Mouse (Mus musculus): ENCODE measurements at regions not wholly inside any gene's neighbourhood (a gene's known extent, or its start where the extent isn't known, plus 50 kb on each side); places are given as distances from the start of the nearest gene placed in this dataset.

DNA sequence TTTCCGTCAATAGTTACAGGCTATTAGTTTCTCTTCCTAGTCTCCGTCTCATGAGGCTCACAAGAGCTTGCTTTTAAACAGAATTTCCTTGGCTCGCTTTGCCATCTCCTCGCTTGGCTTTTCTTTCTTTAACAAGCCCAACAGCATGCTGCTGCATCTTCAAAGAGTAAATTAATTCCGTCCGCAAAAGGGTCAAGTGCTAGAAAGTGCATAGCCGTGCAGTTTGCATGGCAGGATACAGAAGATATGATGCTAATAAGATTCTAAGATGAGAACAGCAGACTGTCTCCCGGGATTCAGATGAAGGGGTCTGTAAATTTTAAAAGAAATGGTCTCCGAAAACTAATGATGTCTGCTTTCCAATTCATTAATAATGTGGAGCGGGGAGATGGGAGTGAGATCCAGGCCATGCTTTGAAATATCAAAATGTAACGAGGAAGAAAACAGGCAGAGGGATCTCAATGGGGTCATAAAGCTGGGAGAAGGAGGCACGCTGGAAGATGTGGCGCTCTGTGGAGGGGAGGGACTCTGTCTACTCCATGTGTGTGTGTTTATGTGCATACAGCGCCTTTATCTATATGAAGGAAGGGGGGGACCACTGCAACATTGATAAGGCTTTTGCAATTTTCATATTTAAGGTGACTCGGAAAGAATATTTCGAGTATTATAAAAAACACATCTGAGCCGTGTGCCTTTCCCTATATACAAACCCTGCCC is 183.0 kb upstream of the Pmfbp1 start:
- no peaks in the 10 kb centered on the region for H3K36me3 ChIP-seq (ENCODE audit: control insufficient read depth, insufficient read depth, low read length)
- no peaks in the 10 kb centered on the region for H3K27me3 ChIP-seq (ENCODE audit: control insufficient read depth, insufficient read depth, low read length)
- H3K4me1 ChIP-seq (ENCODE audit: control insufficient read depth, insufficient read depth, low read length) = no peaks in the 10 kb centered on the region
- no peak overlapping the region for H3K27ac ChIP-seq (ENCODE audit: control insufficient read depth, insufficient read depth, low read depth, low read length)
- TF ChIP-seq POLR2A (IDR thresholded peaks at IDR 0.05; ENCODE audit: control insufficient read depth, low read depth, low read length) (no peak), CTCF (IDR thresholded peaks at IDR 0.05; ENCODE audit: control insufficient read depth, insufficient read depth, insufficient replicate concordance, low read depth, low read length) (no peak)
- no peak overlapping the region for H3K4me3 ChIP-seq (ENCODE audit: control insufficient read depth, low read depth, low read length)

- no peak for TF ChIP-seq CTCF (IDR thresholded peaks at IDR 0.05; ENCODE audit: control insufficient read depth, insufficient read depth, insufficient replicate concordance, low read depth, low read length)
- H3K36me3 ChIP-seq (ENCODE audit: control insufficient read depth, insufficient read depth, low read length) = no peaks in the 10 kb centered on the region
- no peak overlapping the region for H3K27ac ChIP-seq (ENCODE audit: control insufficient read depth, insufficient read depth, low read depth, low read length)
- H3K4me1 ChIP-seq (ENCODE audit: control insufficient read depth, insufficient read depth, low read length) = no peaks in the 10 kb centered on the region
- H3K4me3 ChIP-seq (ENCODE audit: control insufficient read depth, low read depth, low read length) = no peak overlapping the region
- no peaks in the 10 kb centered on the region for H3K27me3 ChIP-seq (ENCODE audit: control insufficient read depth, insufficient read depth, low read length)
Measured at GRCm38 (mm10) chr8:109311484-109312210, 182.2 kb upstream of the Pmfbp1 start.

DNA sequence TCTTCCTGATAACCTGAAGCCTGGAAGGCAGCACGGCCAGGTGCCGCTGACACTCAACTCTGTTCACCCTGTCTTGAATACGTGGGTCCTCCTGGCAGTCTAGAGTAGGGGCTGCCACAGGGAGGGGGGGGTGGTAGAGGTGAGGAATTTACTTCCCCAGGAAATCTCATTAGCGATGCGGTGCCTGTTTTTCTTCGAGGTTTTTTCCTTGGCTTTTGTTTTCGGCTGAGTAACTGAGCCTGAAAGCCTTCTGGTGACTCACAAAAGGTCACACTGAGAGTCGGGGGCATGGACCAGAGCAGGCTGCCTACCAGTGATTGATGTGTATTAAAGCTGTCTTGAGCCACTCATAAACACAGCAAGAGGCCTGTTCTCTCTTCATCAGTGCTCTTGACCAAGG is 181.1 kb upstream of the Pmfbp1 start:
- TF ChIP-seq CTCF (IDR thresholded peaks at IDR 0.05; ENCODE audit: control insufficient read depth, insufficient read depth, insufficient replicate concordance, low read depth, low read length) (no peak), POLR2A (IDR thresholded peaks at IDR 0.05; ENCODE audit: control insufficient read depth, low read depth, low read length) (no peak)
- Histone ChIP-seq H3K4me3 (ENCODE audit: control insufficient read depth, low read depth, low read length) (no peak overlapping the region), H3K4me1 (ENCODE audit: control insufficient read depth, insufficient read depth, low read length) (no peaks in the 10 kb centered on the region), H3K27ac (ENCODE audit: control insufficient read depth, insufficient read depth, low read depth, low read length) (no peak overlapping the region), H3K27me3 (ENCODE audit: control insufficient read depth, insufficient read depth, low read length) (no peaks in the 10 kb centered on the region), H3K36me3 (ENCODE audit: control insufficient read depth, insufficient read depth, low read length) (no peaks in the 10 kb centered on the region)

DNA sequence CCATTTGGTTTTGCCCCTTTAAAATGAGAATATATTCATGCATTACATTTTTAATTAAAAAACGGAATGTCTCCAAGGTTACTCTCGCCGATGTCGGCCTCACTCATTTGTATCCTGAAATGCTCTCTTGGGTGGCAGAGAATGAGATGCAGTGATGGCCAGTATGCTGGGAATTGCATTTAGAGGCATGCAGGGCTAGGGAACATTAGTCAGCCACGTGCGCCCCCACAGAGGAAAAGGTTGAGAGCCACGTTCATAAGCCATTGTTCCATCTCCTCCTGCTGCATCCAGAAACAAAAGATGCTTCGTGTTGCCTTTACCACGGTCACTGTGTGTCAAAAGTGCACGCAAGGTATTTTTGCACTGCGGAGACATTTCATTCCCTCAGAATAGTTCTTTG is 172.9 kb upstream of the Pmfbp1 start:
- TF ChIP-seq POLR2A (IDR thresholded peaks at IDR 0.05; ENCODE audit: control insufficient read depth, low read depth, low read length) (no peak), CTCF (IDR thresholded peaks at IDR 0.05; ENCODE audit: control insufficient read depth, insufficient read depth, insufficient replicate concordance, low read depth, low read length) (no peak)
- Histone ChIP-seq H3K27ac (ENCODE audit: control insufficient read depth, insufficient read depth, low read depth, low read length) (no peak overlapping the region), H3K4me3 (ENCODE audit: control insufficient read depth, low read depth, low read length) (no peak overlapping the region), H3K36me3 (ENCODE audit: control insufficient read depth, insufficient read depth, low read length) (no peaks in the 10 kb centered on the region), H3K27me3 (ENCODE audit: control insufficient read depth, insufficient read depth, low read length) (no peaks in the 10 kb centered on the region), H3K4me1 (ENCODE audit: control insufficient read depth, insufficient read depth, low read length) (no peaks in the 10 kb centered on the region)

GRCm38 (mm10) chr8:109323351-109323750 is 170.5 kb upstream of the Pmfbp1 start:
- Histone ChIP-seq H3K4me3 (ENCODE audit: control insufficient read depth, low read depth, low read length) (no peak overlapping the region), H3K4me1 (ENCODE audit: control insufficient read depth, insufficient read depth, low read length) (no peaks in the 10 kb centered on the region), H3K27me3 (ENCODE audit: control insufficient read depth, insufficient read depth, low read length) (no peaks in the 10 kb centered on the region), H3K36me3 (ENCODE audit: control insufficient read depth, insufficient read depth, low read length) (no peaks in the 10 kb centered on the region), H3K27ac (ENCODE audit: control insufficient read depth, insufficient read depth, low read depth, low read length) (no peak overlapping the region)
- TF ChIP-seq POLR2A (IDR thresholded peaks at IDR 0.05; ENCODE audit: control insufficient read depth, low read depth, low read length) = no peak
- no peak for TF ChIP-seq CTCF (IDR thresholded peaks at IDR 0.05; ENCODE audit: control insufficient read depth, insufficient read depth, insufficient replicate concordance, low read depth, low read length)

GRCm38 (mm10) chr8:109324241-109324640 is 169.6 kb upstream of the Pmfbp1 start:
- Histone ChIP-seq H3K4me3 (ENCODE audit: control insufficient read depth, low read depth, low read length) (no peak overlapping the region), H3K36me3 (ENCODE audit: control insufficient read depth, insufficient read depth, low read length) (no peaks in the 10 kb centered on the region), H3K27me3 (ENCODE audit: control insufficient read depth, insufficient read depth, low read length) (no peaks in the 10 kb centered on the region), H3K4me1 (ENCODE audit: control insufficient read depth, insufficient read depth, low read length) (no peaks in the 10 kb centered on the region), H3K27ac (ENCODE audit: control insufficient read depth, insufficient read depth, low read depth, low read length) (no peak overlapping the region)
- TF ChIP-seq POLR2A (IDR thresholded peaks at IDR 0.05; ENCODE audit: control insufficient read depth, low read depth, low read length) (no peak), CTCF (IDR thresholded peaks at IDR 0.05; ENCODE audit: control insufficient read depth, insufficient read depth, insufficient replicate concordance, low read depth, low read length) (no peak)

DNA sequence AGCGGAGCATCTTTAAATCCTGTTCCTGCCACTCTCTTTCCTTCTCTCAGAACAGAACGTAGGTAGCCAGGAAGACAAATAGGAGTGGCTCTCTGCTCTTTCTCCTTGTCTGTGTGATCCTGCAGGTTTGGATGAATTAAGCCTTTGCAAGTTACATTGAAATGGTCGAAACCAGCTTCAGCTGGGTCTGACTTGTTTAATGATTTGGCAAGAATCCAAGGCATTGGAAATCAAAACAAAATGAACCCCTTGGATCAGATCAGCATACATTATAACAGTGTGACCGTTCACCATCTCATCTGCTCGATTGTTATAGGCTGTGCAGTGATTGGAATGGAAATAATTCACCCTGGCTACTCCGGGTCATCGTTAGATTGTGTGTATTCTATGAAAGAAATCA is 157.6 kb upstream of the Pmfbp1 start:
- Histone ChIP-seq H3K36me3 (ENCODE audit: control insufficient read depth, insufficient read depth, low read length) (no peaks in the 10 kb centered on the region), H3K4me1 (ENCODE audit: control insufficient read depth, insufficient read depth, low read length) (peaks cover 4% of the 10 kb centered on the region), H3K4me3 (ENCODE audit: control insufficient read depth, low read depth, low read length) (no peak overlapping the region), H3K27me3 (ENCODE audit: control insufficient read depth, insufficient read depth, low read length) (no peaks in the 10 kb centered on the region), H3K27ac (ENCODE audit: control insufficient read depth, insufficient read depth, low read depth, low read length) (no peak overlapping the region)
- TF ChIP-seq POLR2A (IDR thresholded peaks at IDR 0.05; ENCODE audit: control insufficient read depth, low read depth, low read length) (no peak), CTCF (IDR thresholded peaks at IDR 0.05; ENCODE audit: control insufficient read depth, insufficient read depth, insufficient replicate concordance, low read depth, low read length) (no peak)
